Mouse (Mus musculus): ENCODE data around the gene Fam213b.
A peak's percentile ranks its signal among the peaks of the same experiment; 100 is the strongest.

Fam213b gene

DNA sequence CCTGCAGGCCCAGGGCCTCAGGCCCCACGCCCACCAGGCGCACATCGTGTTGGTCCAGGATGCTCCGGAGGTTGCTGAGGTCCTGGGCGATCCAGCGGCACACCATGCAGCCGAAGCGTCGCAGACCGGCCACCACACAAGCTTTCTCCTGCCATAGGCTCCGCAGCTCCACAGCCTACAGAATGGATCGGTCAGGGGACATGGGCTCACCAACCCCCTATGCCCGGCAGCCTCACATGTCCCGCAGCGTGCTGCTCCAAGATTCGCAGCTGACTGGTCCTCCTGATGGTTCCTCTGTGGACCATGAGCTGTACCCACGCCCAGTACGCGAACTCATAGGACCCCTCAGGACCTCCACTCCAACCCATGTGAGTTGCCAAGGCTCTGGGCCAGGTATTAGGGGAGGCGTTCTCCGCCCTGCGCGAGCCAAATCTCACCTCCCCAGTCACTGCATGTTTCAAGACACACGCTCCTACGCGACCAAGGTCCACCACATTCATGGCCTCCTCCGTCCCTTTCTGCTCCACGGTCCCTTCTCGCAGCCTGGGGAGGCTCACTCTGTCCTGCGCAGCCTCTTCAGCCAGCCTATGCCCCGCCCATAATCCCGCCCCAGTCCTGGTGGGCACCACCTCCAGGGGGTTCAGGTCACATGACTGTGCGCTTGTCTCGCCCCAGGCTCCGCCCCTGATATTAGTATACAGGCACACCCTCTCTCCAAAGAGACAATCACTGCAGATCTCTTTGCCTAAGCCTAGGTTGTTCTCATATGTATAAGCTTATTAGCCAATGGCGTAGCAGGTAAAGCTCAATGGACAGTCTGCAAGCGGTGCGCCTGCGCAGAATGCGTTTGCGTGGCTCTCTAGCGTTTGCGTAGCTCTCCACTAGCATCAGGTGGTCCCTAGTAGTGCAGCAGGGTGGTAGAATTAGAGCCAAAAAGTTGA, at the start of gene Fam213b:
Fam213b (minus strand) TSS at position 630 of the 941 bp plus-strand sequence.
- DNase-seq (ENCODE audit: low spot score in 2 of 2) = peak; percentile 67 to 78

DNA sequence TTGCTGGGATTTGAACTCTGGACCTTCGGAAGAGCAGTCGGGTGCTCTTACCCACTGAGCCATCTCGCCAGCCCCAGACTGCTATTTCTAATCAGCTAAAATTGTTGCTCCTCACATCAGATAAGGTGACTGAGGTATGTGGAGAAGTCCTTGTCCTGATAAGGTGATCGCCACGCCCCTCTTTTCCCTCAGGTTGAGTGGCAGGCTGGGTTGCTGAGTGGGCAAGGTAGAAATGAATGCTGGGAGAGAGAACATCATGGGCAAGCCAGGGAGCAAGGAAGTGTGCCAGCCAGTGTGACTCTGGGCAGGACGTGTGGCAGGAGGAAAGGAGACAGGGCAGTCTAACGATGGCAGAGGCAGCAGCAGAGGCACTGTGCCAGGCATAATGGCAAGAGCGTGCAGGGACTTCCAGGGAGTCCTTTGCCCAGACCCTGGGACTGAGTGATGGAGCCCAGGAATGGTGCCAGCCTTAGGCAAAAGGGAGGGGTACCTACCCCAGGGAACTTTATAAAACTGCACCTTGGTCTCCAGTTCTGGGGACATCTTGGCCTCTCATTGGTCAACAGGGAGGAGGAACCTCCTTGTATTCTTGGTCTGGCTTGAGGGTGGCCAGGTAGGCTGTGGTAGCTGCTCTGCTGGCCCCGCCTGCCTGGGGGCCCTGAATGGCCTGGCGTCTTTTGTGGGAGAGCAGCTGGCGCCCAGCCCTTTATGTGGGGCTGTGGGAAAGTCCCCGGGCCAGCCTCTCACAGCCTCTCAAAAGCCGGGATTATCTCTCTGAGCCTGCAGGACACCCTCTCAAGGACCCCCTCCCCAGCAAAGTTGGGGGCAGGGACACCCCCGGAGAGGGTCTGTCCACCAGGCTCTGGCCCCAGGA, 49.4 kb upstream of the Fam213b start:
- no peak for DNase-seq (ENCODE audit: low spot score in 2 of 2)

DNA sequence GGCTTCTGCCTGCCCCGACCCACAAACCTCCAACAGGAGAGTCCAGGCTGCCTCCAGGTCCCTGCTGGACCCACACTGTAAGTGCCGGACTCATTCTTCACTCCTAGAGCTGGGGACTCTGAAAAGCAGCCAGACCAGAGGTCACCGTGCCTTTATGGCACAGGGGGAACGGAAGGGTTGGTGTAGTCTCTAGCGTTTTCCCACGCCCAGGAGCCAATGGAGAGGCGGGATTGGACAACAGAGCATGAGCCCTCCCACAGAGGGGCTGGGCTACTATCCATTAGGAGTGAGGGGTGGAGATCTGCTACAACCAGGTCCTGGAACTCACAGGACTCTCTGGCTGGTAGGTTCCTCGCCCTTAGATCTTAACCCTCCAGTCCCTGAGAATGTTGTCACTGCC, 47.4 kb upstream of the Fam213b start:
- DNase-seq (ENCODE audit: low spot score in 2 of 2) = no peak

DNA sequence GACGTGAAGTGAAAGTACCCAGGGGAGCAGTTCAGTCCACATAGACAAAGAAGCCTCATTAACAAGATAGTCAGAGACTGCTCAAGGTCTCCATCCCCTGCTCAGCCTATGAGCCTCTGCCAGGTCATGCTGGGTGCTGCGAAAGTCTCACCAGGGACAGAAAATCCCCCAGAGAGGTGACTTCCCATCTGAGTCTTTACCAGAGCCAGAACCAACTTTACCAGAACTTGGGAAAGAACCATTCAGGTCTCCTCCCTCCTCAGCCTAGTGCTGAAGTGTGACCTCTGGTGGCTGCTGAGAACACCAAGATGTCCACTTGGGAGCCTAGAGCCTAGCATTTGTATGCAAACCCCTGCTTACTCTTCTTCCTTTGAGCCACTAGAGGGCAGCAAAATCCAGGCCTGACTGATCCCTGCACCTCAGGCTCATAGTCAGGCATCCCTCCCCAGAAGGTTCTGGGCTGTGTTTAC, 45.2 kb upstream of the Fam213b start:
- peak; percentile 69 to 80 for DNase-seq (ENCODE audit: low spot score in 2 of 2)

DNA sequence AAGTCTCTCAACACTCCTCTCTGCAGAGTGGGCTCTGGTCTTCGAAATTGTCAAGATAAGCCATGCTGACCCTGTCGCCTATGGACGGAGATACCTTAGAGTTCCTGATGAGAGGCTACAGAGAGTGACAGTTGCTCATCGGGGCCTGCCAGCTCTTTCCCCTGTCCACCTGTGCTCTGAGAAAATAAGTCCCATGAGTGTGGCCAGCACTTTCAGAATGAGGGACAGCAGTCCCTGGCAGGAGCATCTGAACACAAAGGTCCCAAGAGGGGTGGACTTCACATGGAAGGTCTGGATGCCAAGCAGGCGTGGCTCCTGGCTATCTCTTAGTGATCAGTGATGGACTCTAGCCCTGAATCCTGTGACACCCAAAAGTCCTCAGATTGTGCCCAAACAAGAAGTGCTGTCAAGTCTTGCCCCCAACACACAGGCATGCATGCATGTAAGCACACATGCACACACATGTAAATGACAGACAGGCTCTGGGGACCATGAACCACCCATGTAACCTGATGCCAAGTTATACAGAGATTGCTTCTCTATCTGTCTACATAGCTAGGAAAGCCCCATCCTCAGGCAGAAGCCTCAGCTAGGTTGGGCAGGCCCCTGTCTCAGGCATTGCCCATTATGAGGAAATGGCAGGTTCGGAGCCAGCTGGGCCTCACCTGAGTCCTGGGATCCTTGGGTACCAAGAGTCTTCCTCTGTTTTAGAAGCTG, 44.5 kb upstream of the Fam213b start:
- DNase-seq (ENCODE audit: low spot score in 2 of 2) = no peak

DNA sequence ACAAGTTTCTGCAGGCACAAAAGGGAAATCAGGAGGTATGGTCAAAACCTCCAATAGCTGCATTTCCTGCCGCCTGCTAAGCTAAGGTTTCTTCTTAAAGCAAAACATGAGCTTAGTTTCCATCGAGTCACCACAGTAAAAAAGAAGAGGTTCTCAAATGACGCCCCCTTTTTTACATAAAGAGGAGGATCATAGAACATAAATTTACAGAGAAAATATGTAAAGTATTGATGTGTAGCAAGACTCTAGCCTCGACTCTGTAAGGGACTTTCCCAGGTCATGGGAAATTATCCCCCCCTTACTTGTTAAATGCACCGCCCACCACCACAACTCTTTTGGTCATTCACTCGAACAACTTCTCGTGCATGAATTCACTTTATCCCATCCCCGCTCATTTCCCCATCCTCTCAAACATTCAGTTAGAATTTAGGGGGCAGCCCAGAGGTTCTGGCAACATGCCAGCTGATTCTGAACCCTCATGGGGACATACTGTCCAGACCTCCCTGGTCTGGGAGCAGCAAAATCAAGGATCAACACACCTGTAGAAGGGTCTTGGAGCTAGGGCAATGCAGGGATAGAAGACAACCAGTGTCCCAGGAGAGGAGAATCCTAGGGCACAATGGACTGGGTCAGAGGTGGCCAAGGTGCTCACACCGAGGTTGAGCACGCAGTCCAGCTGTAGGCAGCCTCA, 43.8 kb upstream of the Fam213b start:
- no peak for DNase-seq (ENCODE audit: low spot score in 2 of 2)

DNA sequence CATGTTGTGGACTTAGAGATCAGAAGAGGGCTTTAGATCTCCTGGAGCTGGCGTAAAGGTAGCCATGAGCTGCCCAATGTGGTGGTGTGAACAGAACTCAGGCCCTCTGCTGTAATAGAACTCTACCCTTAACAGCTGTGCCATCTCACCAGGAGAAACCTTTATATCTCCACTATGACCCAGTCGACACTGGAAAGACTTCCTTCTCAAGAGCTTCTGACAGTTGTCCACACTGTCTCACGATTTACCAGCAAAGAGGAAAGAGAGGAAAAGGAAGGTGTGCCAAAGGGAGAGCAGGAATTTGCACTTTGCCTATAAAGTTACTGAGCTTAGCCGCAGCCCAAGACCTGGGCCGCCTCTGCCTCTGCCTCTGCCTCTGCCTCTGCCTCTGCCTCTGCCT, 42.9 kb upstream of the Fam213b start:
- no peak for DNase-seq (ENCODE audit: low spot score in 2 of 2)

DNA sequence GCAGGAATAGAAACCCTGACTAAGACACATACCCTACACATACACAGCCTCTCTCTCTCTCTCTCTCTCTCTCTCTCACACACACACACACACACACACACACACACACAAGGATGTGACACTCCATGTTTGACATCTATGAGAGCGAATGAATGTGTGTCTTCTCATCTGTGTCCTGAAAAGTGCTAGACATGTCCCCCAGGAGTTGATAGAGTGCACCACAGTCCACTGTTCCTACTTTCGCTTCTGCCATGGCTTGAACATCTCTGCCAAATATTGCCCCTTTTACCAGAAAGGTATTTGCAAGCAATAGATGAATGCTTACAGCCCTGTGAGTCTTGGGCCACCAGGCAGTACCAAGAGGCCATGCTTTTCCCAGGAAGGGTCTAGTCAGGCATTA, 41.2 kb upstream of the Fam213b start:
- no peak for DNase-seq (ENCODE audit: low spot score in 2 of 2)

DNA sequence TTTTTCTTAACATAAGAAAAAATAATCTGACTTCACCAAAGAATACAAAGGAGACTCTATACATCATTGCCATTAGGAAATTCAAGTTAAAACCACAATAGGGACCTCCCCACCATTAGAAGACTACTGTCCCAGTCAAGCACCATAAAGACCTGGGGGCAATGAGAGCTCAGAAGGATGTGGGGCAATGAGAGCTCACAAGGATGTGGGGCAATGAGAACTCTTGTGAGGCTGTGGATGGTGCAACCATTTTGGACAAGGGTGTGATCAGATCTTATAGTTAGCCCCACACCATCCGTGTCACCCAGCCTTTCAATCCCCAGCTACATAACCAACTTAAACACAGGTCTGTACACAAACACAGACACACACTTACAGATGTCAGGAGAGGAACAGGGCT, 38.8 kb upstream of the Fam213b start:
- no peak for DNase-seq (ENCODE audit: low spot score in 2 of 2)

DNA sequence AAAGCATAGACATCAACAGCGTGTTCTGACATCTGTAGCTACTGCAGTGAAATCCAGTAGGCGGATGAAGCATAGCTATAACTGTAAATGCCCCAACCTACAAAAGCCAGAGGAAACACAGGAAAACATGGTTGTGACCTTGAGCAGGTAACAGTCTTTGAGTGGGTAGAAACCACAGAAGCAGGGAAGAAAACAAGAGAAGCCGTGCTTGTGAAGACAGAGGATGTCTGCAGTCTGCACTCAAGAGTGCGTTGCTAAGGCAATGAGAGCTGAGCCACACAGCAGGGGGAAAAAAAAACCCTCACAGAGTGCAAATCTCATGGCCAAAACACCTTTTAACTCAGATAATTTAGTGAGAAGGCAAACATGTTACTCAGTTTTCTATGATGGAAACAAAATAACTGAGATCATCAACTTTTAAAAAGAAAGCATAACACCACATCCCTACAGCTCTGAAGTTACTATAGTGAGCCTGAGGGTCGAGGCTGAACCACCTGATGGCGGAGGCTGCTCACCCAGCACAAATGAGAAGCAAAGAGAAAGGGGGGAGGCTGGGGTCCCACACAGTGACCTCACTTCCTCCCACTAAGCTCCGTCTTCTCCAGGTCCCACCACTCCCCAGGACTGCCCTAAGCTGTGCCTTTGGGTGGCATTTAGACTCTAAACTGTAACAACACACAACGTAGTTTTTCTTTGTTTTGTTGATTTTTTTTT, 37.8 kb upstream of the Fam213b start:
- DNase-seq (ENCODE audit: low spot score in 2 of 2) = peak in 1 of 2 experiments; percentile 48

DNA sequence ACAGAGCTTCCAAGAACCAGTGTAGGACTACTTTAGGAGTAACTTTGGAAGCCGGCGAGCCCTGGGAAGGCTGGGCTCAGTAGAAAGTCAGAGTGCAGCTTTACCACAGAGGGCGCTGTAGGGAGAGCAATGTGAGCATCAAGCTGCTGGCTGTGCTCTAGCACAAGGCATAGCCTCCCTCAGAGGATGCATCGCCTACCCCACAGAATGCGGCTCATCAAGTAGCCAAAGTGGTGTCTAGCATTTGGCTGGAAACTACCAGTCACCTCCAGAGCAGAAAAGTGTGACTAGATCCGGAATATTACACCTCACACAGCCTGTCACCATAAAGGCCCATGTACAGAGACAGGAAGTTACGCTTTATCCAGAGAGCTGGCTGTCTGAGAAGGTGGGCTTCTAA, 36.9 kb upstream of the Fam213b start:
- peak in 1 of 2 experiments; percentile 46 for DNase-seq (ENCODE audit: low spot score in 2 of 2)

DNA sequence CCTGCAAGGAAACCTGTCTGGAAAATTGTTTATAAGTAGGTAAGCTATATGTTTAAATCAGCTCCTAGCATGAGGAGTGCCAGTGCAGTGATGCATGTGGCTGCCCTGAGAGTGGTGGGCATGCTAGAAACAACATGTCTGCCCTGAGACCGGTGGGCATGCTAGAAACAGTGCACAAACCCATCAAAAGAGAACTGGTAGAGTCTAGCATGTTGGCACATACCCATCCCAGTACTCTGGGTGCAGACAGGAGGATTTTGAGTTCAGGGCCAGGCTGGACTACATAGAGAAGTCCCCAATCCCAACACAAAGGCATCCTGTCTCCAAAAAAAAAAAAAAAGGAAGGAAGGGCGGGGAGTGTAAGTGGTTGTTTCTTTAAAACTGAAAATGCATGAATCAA, 35.9 kb upstream of the Fam213b start:
- no peak for DNase-seq (ENCODE audit: low spot score in 2 of 2)

DNA sequence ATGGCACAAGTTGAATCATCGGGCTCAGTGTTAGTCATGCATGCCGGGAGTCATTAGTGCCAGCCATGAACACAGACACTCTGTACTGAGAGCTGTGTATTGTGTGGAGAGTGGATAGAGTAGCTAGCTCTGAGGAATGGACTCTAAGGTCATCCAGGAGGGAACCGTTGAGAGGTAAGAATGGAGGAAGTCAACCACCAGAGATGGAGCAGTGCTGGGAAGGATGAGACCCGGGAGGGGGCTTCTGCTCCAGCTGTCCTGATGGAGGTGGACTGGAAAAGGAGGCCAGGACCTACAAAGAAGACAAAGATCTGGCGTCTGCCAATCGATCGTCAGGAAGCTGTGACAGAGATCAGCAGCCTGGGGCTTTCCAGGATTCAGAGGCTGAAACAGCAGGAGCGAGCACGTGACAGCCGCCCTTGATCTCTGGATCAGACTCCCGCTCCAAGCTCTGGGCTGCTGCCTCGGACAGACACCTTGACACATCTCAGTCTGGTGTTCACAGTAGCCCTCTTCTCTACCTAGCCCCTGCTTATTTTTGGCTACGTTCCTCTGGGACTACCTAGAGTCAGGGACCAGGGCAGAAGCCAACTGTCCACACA, 34.5 kb upstream of the Fam213b start:
- no peak for DNase-seq (ENCODE audit: low spot score in 2 of 2)

DNA sequence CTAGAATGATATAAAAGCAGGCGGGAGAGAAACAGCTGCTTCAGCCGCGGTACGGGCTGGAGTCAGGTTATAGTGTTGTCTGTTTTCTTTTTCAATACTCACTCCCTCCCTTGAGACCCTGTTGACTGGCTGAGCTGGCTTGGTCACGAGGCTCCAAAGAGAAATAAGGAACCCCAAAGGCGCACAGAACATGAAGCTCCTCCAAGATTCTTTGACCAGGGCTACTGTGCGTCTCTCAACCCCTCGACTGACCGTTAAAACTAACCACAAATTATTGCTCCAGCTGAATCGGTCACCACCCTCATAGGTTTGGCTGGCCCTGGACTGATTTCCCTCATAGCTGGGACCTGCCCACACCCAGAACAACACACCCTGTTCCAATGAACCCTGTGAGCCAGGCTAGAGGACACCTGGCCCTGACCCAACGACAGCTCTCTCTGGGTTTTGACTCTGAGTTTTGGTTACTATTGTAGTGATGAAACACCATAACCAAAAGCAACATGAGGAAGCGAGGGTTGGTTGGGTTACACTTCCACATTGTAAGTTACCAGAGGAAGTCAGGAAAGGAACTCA, 30.2 kb upstream of the Fam213b start:
- peak in 1 of 2 experiments; percentile 29 for DNase-seq (ENCODE audit: low spot score in 2 of 2)

DNA sequence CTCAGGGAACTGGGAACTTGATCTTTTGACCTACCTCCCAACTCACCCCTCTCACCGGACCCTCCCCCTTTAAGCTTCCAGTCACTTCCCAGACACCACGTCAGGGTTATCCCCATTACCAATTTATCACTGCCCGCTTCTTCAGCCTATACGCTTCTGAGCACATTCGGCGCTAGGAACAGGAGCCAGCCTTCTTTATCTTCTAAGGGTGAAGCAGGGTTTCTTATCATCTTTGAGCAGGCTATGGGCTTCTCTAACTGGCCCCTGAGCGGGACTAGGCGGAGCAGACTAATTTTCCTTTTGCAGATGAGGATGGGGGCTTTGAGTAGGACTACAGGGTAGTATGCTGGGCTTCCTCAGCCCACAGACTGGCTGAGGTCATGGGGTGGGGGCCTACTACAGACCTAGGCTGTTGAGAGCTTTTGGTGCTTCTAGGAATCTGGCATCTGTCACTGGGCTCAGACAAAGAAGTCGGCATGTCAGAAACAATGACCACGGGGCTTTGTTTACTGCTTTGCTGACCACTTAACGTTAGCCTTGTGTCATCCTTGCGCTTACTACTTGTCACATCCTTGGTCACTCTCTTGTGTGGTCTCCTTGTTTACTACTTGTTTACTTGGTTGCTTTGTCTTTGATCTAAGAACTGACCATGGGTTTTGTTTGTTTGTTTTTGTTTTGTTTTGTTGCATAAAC, 29.6 kb upstream of the Fam213b start, which contains the start of gene Tnfrsf14:
Tnfrsf14 (minus strand) TSS at position 169 of the 693 bp plus-strand sequence.
- no peak for DNase-seq (ENCODE audit: low spot score in 2 of 2)

DNA sequence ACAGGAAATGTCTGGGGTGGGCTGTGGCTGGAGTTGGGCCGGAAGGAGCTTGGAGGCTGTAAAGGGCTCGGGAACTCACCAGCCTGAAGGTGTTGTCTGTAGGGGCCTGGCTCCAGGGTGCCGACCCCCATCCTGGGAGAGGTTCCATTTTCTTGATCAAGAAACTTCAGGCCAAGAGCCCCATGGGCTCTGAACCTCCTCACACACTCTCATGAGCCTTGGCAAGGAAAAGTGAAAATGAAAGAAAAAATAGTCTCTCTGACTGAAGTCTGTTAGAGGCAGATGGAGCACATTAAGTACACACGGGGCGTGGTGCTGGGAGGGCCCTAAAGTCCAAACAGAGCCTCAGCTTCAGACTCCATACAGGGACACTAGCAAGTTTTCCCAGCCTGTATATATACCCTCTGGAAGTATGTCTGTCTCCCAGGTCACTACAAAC, 29.0 kb upstream of the Fam213b start:
- peak; percentile 57 to 60 for DNase-seq (ENCODE audit: low spot score in 2 of 2)

DNA sequence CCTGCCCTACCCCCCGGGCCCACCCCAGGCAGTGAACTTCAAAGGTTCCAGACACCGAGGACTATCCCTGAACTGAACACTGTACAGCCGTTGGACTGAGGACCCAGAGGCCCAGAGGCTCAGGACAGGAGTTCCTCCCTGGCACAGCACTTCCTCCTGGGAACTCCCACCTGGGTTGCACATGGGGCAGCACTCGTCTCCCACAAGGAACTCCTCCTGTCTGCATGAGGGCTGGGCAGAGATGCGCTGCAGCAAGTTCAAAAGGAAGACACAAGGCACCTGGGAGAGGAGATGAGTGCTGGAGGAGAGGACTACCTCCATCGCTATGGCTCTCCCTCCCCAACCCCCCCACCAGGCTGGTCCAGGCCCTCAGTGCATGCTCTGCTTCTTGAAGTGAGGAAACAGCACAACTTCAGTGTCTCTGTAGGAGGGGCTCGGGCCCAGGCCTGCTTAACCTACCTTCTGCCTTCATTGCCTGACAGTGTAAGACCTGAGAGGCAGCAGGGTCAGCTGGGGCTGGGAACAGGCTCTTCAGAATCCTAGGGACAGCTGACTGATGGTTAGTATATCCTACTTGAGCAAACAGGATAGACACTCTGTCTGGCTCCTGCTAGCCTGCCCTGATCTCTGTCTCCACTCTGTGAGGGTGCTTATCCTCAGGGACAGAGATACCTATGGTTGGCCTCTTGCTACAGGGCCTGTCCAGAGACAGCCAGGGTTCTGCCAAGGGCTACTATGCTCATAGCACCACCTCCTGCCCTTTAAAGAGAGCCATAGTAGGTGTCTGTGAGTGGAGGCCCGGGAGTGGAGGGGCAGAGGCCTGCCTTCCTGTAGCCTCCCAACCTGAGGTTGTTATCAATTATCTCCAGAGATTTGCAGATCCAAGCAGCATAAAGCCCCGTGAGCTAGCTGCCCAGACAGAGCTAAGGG, 28.3 kb upstream of the Fam213b start:
- DNase-seq (ENCODE audit: low spot score in 2 of 2) = peak in 1 of 2 experiments; percentile 16

DNA sequence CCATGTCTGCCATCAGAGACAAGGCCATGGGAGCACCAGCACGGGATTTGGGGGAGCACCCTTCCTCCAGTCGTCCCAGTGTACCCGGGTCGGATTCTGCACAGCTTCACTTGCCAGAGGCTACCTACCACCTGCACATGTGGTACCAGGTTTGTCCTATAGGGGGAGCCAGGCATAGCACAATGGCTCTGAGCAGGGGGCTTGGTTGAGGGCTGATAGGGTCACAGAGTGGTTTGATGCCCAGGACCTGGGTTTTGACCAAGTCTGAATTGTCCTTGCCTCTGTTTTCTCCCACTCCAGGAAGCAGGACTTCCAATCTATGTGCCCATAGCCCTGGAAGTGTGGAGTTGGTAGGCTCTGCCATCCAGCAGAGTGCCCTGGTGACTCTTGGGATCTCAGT, 26.5 kb upstream of the Fam213b start:
- peak in 1 of 2 experiments; percentile 59 for DNase-seq (ENCODE audit: low spot score in 2 of 2)

All from natural killer cell, adult 2 months (primary cell).